Mouse (Mus musculus): ENCODE measurements around the gene Lyst.

GRCm38 (mm10) chr13:13588518-13588917 is 1.7 kb upstream of the Lyst start:
- TF ChIP-seq CTCF (IDR thresholded peaks at IDR 0.05; ENCODE audit: low read depth, low read length) (no peak), POLR2A (IDR thresholded peaks at IDR 0.05; ENCODE audit: extremely low read depth, insufficient read depth, low read length) (no peak)
